Mouse (Mus musculus) embryo, embryonic 10.5 days (tissue): ENCODE measurements around the gene Ppp1r3f.

Source experiments
- DNase-seq: peaks from one replicate; pipeline ENCODE4 v3.0.0-alpha.2; 2015; ENCODE audit warnings: low spot score

Ppp1r3f gene

DNA sequence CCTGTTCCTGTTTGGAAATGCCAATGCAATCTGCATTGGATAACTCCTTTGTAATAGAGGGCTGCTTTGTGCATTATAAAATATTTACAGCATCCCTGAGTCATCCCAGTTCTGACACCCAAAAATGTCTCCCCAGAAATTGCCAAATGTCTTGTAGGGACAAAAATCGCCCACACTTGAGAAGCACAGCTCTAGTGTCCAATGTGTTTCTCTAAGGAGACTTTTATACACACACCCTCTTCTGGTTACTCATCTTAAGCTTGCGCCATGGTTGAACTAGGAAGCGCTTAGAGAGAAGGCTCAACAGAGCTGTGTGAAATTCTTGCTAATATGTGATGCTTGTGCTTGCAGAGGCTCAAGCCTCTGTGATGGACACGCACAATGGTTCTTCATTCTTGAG lies 20.6 kb downstream of the Ppp1r3f start:
- DNase-seq = no peak

DNA sequence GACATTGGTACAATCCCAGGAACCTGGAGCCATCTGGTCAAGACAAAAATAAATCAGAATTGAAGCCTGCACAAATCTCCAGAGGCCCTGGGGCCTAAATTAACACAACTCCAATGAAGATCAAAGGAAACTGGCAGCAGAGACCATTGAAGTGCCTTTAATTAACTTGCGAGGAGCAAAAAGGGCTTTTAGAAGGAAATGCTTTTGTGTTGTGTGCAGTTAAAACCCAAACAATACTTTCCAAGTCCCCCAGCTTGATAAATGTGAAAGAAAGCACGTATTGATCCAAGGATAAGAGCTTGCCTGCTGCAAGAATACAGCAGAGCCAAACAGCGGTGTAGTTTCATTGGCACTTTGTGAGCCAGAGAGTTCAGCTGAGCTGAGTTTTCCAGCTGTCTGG lies 49.1 kb downstream of the Ppp1r3f start:
- peak; percentile 12 for DNase-seq
